Mouse (Mus musculus) heart, postnatal 36 days (tissue): ENCODE results near the gene Acvr1c. TPM values are rescaled to one million over a fixed set of nuclear protein-coding genes. Genes with fewer than 3 reads are reported as not detected.

Experiments
- DNase-seq, 2 experiments: peaks; one replicate each; pipeline ENCODE4 v3.0.0; 2021 to 2022
- intact Hi-C: fragments of 180-260 bp; cut with DNase I; formaldehyde crosslinking; loops from one replicate; pipeline ENCODE4 v1.15.1; 2025
- total RNA-seq, 2 experiments: library from RNA; stranded (reverse); gene quantifications; 2 replicates each; pipeline ENCODE4 v1.2.3; 2021

Gene Acvr1c
- under 1 TPM; 0.22 to 0.80 TPM for total RNA-seq

GRCm38 (mm10) chr2:58357414-58358131 is at the start of gene Acvr1c:
TSS of gene Acvr1c (minus strand) at chr2:58357895.
- intact Hi-C loops = no loop called here

GRCm38 (mm10) chr2:58403481-58403880 is 45.8 kb upstream of the Acvr1c start:
- no peak for DNase-seq
- intact Hi-C loops = no loop called here

More at GRCm38 (mm10) chr2:58357414-58358131, at the start of gene Acvr1c:
- peak; percentile 40 to 41 for DNase-seq

GRCm38 (mm10) chr2:58388601-58389000 is 30.9 kb upstream of the Acvr1c start:
- no peak for DNase-seq
- intact Hi-C loops = no loop called here

- intact Hi-C loops = no loop called here
Observed at GRCm38 (mm10) chr2:58380020-58380419, 22.3 kb upstream of the Acvr1c start.

GRCm38 (mm10) chr2:58379475-58379874 is 21.8 kb upstream of the Acvr1c start:
- DNase-seq = no peak
- intact Hi-C loops = no loop called here

More at GRCm38 (mm10) chr2:58380020-58380419, 22.3 kb upstream of the Acvr1c start:
- DNase-seq = no peak

- DNase-seq = no peak
Observed at GRCm38 (mm10) chr2:58377417-58378130, 19.9 kb upstream of the Acvr1c start.

GRCm38 (mm10) chr2:58366196-58366595 is 8.5 kb upstream of the Acvr1c start:
- intact Hi-C loops = no loop called here
- no peak for DNase-seq

More at GRCm38 (mm10) chr2:58377417-58378130, 19.9 kb upstream of the Acvr1c start:
- intact Hi-C loops = no loop called here

GRCm38 (mm10) chr2:58361361-58362046 is 3.8 kb upstream of the Acvr1c start:
- intact Hi-C loops = no loop called here

GRCm38 (mm10) chr2:58358132-58358460 is 401 bp upstream of the Acvr1c start:
- intact Hi-C loops = no loop called here
- no peak for DNase-seq

More at GRCm38 (mm10) chr2:58361361-58362046, 3.8 kb upstream of the Acvr1c start:
- no peak for DNase-seq

- DNase-seq = no peak
- intact Hi-C loops = no loop called here
Observed at GRCm38 (mm10) chr2:58357068-58357413, 654 bp downstream of the Acvr1c start.

- intact Hi-C loops = no loop called here
- no peak for DNase-seq
Observed at GRCm38 (mm10) chr2:58354389-58354788, 3.3 kb downstream of the Acvr1c start.

GRCm38 (mm10) chr2:58352846-58353245 is 4.8 kb downstream of the Acvr1c start:
- intact Hi-C loops = no loop called here
- DNase-seq = no peak

- DNase-seq = no peak
- intact Hi-C loops = no loop called here
Observed at GRCm38 (mm10) chr2:58350657-58351056, 7.0 kb downstream of the Acvr1c start.

GRCm38 (mm10) chr2:58336730-58337129 is 21.0 kb downstream of the Acvr1c start:
- intact Hi-C loops = no loop called here
- DNase-seq = no peak

- intact Hi-C loops = no loop called here
- no peak for DNase-seq
Observed at GRCm38 (mm10) chr2:58329589-58329988, 28.1 kb downstream of the Acvr1c start.

- intact Hi-C loops = no loop called here
- no peak for DNase-seq
Observed at GRCm38 (mm10) chr2:58324118-58324901, 33.4 kb downstream of the Acvr1c start.

- intact Hi-C loops = no loop called here
- DNase-seq = no peak
Observed at GRCm38 (mm10) chr2:58323274-58323673, 34.4 kb downstream of the Acvr1c start.

GRCm38 (mm10) chr2:58316186-58316585 is 41.5 kb downstream of the Acvr1c start:
- intact Hi-C loops = no loop called here
- no peak for DNase-seq

- DNase-seq = no peak
- intact Hi-C loops = no loop called here
Observed at GRCm38 (mm10) chr2:58309695-58310094, 48.0 kb downstream of the Acvr1c start.

- intact Hi-C loops = no loop called here
- DNase-seq = no peak
Observed at GRCm38 (mm10) chr2:58304450-58304849, 53.2 kb downstream of the Acvr1c start.
